Mouse (Mus musculus) left cerebral cortex, adult 8-10 months (tissue): ENCODE measurements at regions not wholly inside any gene's neighbourhood (a gene's known extent, or its start where the extent isn't known, plus 50 kb on each side); places are given as distances from the start of the nearest gene placed in this dataset.

ENCODE experiments used
- DNase-seq, 2 experiments: peaks; one replicate each; pipeline ENCODE4 v3.0.0; 2022; ENCODE audit warnings: low spot score in 2 of 2

- DNase-seq, result no peak
These were observed 65.2 kb downstream of the Slc30a10 start for GRCm38 (mm10) chr1:185519811-185520210.

GRCm38 (mm10) chr1:185524020-185524419, 69.4 kb downstream of the Slc30a10 start:
- no peak for DNase-seq

- DNase-seq, result no peak
These were observed 78.8 kb downstream of the Slc30a10 start for GRCm38 (mm10) chr1:185533471-185533870.

- DNase-seq, result no peak
These were observed 79.5 kb downstream of the Slc30a10 start for GRCm38 (mm10) chr1:185534129-185534528.

GRCm38 (mm10) chr1:185535321-185535720, 80.7 kb downstream of the Slc30a10 start:
- no peak for DNase-seq

- no peak for DNase-seq
These were observed 82.6 kb downstream of the Slc30a10 start for GRCm38 (mm10) chr1:185537236-185537635.

GRCm38 (mm10) chr1:185539458-185539857, 84.8 kb downstream of the Slc30a10 start:
- no peak for DNase-seq

- no peak for DNase-seq
These were observed 91.7 kb downstream of the Slc30a10 start for GRCm38 (mm10) chr1:185546346-185546745.

- DNase-seq, result peak in 1 of 2 experiments; percentile 10
These were observed 118.3 kb downstream of the Slc30a10 start for GRCm38 (mm10) chr1:185572761-185573530.

- DNase-seq, result no peak
These were observed 120.3 kb downstream of the Slc30a10 start for GRCm38 (mm10) chr1:185574978-185575377.

- DNase-seq, result no peak
These were observed 125.2 kb downstream of the Slc30a10 start for GRCm38 (mm10) chr1:185579824-185580223.

- no peak for DNase-seq
These were observed 130.7 kb downstream of the Slc30a10 start for GRCm38 (mm10) chr1:185585191-185585870.

GRCm38 (mm10) chr1:185587671-185588347, 133.2 kb downstream of the Slc30a10 start:
- DNase-seq, result no peak

- DNase-seq, result no peak
These were observed 133.7 kb downstream of the Slc30a10 start for GRCm38 (mm10) chr1:185588348-185588719.

- DNase-seq, result no peak
These were observed 142.2 kb downstream of the Slc30a10 start for GRCm38 (mm10) chr1:185596815-185597214.

GRCm38 (mm10) chr1:185598514-185598913, 143.9 kb downstream of the Slc30a10 start:
- DNase-seq, result no peak

- no peak for DNase-seq
These were observed 146.5 kb downstream of the Slc30a10 start for GRCm38 (mm10) chr1:185601166-185601565.

- DNase-seq, result no peak
These were observed 151.3 kb downstream of the Slc30a10 start for GRCm38 (mm10) chr1:185605996-185606395.

GRCm38 (mm10) chr1:185607611-185608010, 153.0 kb downstream of the Slc30a10 start:
- DNase-seq, result no peak

- DNase-seq, result no peak
These were observed 153.8 kb downstream of the Slc30a10 start for GRCm38 (mm10) chr1:185608440-185608839.

- peak in 1 of 2 experiments; percentile 14 for DNase-seq
These were observed 155.9 kb downstream of the Slc30a10 start for GRCm38 (mm10) chr1:185610586-185610985.

- DNase-seq, result no peak
These were observed 161.3 kb downstream of the Slc30a10 start for GRCm38 (mm10) chr1:185615819-185616429.
